Mouse (Mus musculus): ENCODE data around the gene Stx1b. TPM values are rescaled to one million over a fixed set of nuclear protein-coding genes. Genes with fewer than 3 reads are reported as not detected.

Stx1b gene
- total and polyA plus RNA-seq, 3 experiments = 0.08 to 0.31 TPM; not detected in 1

DNA sequence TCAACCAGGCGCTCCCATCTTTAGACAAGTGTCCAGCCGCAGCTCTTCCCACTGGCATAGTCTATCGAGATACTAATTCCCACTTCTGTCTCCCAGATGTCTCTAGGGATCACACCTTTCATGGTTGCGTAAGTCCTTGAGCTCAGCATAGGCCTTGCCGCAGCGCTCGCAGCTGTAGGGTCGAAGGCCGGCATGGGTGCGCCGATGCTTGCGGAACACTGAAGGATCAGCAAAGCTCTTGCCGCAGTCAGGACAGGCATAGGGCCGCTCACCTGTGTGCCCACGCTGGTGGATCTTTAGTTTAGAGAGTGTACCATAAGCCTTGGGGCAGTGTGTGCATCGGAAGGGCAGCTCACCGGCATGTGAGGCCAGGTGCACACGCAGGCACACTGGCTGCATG is 43.3 kb upstream of the Stx1b start:
- no peaks in the 10 kb centered on the region for H3K27me3 ChIP-seq (replicated peaks)
- dilution Hi-C loops (cut with MboI; ENCODE audit: extremely low pct_ligation_motif_present, extremely low pct_unique_long_range_greater_than_20kb, low sequenced_read_pairs) (no loop called here), in situ Hi-C loops (cut with MboI; ENCODE audit: low pct_ligation_motif_present, low pct_unique_long_range_greater_than_20kb, low sequenced_read_pairs) (no loop called here)
- H3K79me2 ChIP-seq (replicated peaks; ENCODE audit: control insufficient read depth, extremely low read depth, insufficient read depth, poor library complexity, severe bottlenecking) = no peaks in the 10 kb centered on the region; the same call in 1 of the 2 replicates
- H3K4me2 ChIP-seq (ENCODE audit: insufficient read depth, low read depth, poor library complexity, severe bottlenecking) = no peak overlapping the region
- H3K9ac ChIP-seq (ENCODE audit: insufficient read depth, low read depth) = no peak overlapping the region
- H3K9me3 ChIP-seq (replicated peaks; ENCODE audit: low read length) = no peaks in the 10 kb centered on the region
- TF ChIP-seq HCFC1 (IDR thresholded peaks at IDR 0.05; ENCODE audit: low read depth, low read length) (no peak), KAT2A (IDR thresholded peaks at IDR 0.05; ENCODE audit: insufficient replicate concordance, low read length) (no peak), USF1 (IDR thresholded peaks at IDR 0.05; ENCODE audit: low read depth, low read length) (no peak), MXI1 (IDR thresholded peaks at IDR 0.05; ENCODE audit: low read depth, low read length) (no peak), MAX (IDR thresholded peaks at IDR 0.05; ENCODE audit: low read length) (no peak), UBTF (IDR thresholded peaks at IDR 0.05; ENCODE audit: low read depth, low read length) (no peak), POLR2AphosphoS2 (IDR thresholded peaks at IDR 0.05; ENCODE audit: low read depth, low read length) (no peak), TCF12 (IDR thresholded peaks at IDR 0.05; ENCODE audit: low read depth, low read length) (no peak), RAD21 (IDR thresholded peaks at IDR 0.05; ENCODE audit: low read depth, low read length) (no peak), JUND (conservative IDR thresholded peaks at IDR 0.05; ENCODE audit: low read depth, low read length) (no peak), BHLHE40 (IDR thresholded peaks at IDR 0.05; ENCODE audit: low read depth, low read length) (no peak)
- H3K4me1 ChIP-seq (ENCODE audit: control insufficient read depth in 1 of 2, insufficient read depth in 2 of 2) = peaks cover 0 to 6% of the 10 kb centered on the region in 2 experiments; a peak in 1 of 4 replicates
- H3K27ac ChIP-seq (ENCODE audit: insufficient read depth, low read depth) = no peak overlapping the region
- peaks cover 28 to 73% of the 10 kb centered on the region in 2 experiments for H3K36me3 ChIP-seq (replicated peaks in 1 of 2; ENCODE audit: control insufficient read depth in 1 of 2, insufficient read depth in 1 of 2, low read length in 1 of 2)
- DNase-seq (ENCODE audit: extremely low read depth) = no peak
- no peak overlapping the region for H3K4me3 ChIP-seq (replicated peaks in 1 of 3; ENCODE audit: low read depth in 2 of 3, low read length in 2 of 3, poor library complexity in 1 of 3)

DNA sequence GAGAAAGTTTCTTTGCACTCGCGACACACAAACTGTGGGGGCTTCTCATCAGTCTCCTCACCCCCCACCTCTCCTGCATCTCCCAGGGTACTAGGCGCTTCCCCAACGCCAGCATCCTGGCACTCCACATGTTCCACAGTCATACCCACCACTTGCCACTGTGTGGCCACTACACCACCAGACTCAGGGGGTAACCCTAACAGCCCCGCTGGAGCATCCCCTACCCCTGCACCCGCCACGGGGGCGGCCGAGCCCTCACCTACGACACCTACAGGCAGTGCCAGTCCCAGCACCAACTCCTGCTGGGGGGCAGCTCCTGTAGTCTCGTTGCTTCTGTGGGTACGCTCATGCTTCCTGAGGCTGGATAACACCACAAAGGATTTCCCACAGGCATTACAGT is 42.1 kb upstream of the Stx1b start:
- Histone ChIP-seq H3K9me3 (replicated peaks; ENCODE audit: low read length) (no peaks in the 10 kb centered on the region), H3K79me2 (replicated peaks; ENCODE audit: control insufficient read depth, extremely low read depth, insufficient read depth, poor library complexity, severe bottlenecking) (no peaks in the 10 kb centered on the region; the same call in 1 of the 2 replicates), H3K4me1 (ENCODE audit: control insufficient read depth in 1 of 2, insufficient read depth in 2 of 2) (no peaks in the 10 kb centered on the region), H3K27ac (ENCODE audit: insufficient read depth, low read depth) (no peak overlapping the region), H3K4me2 (ENCODE audit: insufficient read depth, low read depth, poor library complexity, severe bottlenecking) (no peak overlapping the region), H3K36me3 (replicated peaks in 1 of 2; ENCODE audit: control insufficient read depth in 1 of 2, insufficient read depth in 1 of 2, low read length in 1 of 2) (peaks cover 28 to 67% of the 10 kb centered on the region in 2 experiments), H3K27me3 (replicated peaks) (no peaks in the 10 kb centered on the region), H3K9ac (ENCODE audit: insufficient read depth, low read depth) (no peak overlapping the region), H3K4me3 (replicated peaks in 1 of 3; ENCODE audit: low read depth in 2 of 3, low read length in 2 of 3, poor library complexity in 1 of 3) (no peak overlapping the region)
- dilution Hi-C loops (cut with MboI; ENCODE audit: extremely low pct_ligation_motif_present, extremely low pct_unique_long_range_greater_than_20kb, low sequenced_read_pairs) (no loop called here), in situ Hi-C loops (cut with MboI; ENCODE audit: low pct_ligation_motif_present, low pct_unique_long_range_greater_than_20kb, low sequenced_read_pairs) (no loop called here)
- no peak for DNase-seq (ENCODE audit: extremely low read depth)
- TF ChIP-seq MAZ (IDR thresholded peaks at IDR 0.05; ENCODE audit: low read depth, low read length) (no peak), POLR2AphosphoS2 (IDR thresholded peaks at IDR 0.05; ENCODE audit: low read depth, low read length) (no peak), MAX (IDR thresholded peaks at IDR 0.05; ENCODE audit: low read length) (no peak), BHLHE40 (IDR thresholded peaks at IDR 0.05; ENCODE audit: low read depth, low read length) (no peak), ZKSCAN1 (IDR thresholded peaks at IDR 0.05; ENCODE audit: borderline replicate concordance, low read depth, low read length) (no peak), GABPA (IDR thresholded peaks at IDR 0.05; ENCODE audit: insufficient replicate concordance, low read depth, low read length) (no peak), TBP (conservative IDR thresholded peaks at IDR 0.05; ENCODE audit: low read depth, low read length) (no peak), CTCF (conservative IDR thresholded peaks at IDR 0.05 in 1 of 2, IDR thresholded peaks at IDR 0.05 in 1 of 2; ENCODE audit: low read depth in 2 of 2, low read length in 2 of 2) (no peak)

All from CH12.LX (cell line).